Mouse (Mus musculus) layer of hippocampus, postnatal 36 days (tissue): Measurements from ENCODE around the gene Sdcbp2. TPM values are rescaled to one million over a fixed set of nuclear protein-coding genes. Genes with fewer than 3 reads are reported as not detected.
A peak's percentile ranks its signal among the peaks of the same experiment; 100 is the strongest.

Source experiments
- DNase-seq, 2 experiments: peaks; one replicate each; pipeline ENCODE4 v3.0.0; 2022
- total RNA-seq, 2 experiments: library from RNA; stranded (reverse); gene quantifications; 2 replicates each; pipeline ENCODE4 v1.2.3; 2021

Gene Sdcbp2
- total RNA-seq = 1 to 10 TPM; 1.5 to 1.6 TPM

DNA sequence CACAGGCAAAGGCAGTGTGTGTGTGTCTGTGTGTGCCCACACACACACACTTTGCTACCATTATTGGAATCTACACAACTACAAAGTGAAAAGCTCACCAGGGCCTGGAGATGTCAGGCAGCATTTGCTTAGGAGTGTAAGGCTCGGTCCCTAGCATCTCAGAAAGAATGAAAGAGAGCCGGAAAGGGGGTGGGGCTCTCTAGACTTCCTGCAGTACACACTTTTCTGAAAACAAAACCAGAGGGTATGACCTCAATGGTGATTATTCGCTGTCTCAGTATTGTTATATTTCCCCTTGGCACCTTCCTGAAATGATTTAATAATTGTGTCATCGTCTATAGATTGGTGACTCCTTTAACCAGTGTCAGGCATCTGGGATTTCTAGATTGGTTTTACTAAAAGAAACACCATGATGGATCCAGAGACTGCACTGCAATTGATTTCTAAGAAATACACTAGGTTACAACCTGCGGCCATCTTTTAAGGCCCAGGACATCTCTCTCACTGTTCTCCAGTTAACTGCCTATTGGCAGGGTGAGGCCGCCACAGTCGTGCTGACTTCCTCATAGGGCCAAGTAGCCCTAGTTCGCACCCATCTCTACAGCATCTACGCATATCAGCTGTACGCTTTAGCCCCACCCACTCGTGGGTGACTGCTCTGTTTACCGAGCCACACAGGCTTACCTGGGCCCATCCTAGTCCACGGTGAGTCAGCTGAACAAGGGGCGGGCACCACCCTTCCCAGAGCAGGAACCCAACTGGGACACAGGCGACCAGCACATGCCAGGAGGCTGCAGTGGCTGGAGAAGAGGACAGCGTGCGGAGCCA lies at the start of gene Sdcbp2:
Sdcbp2 (plus strand) TSS at position 750 of the 828 bp plus-strand sequence.
- DNase-seq = no peak

DNA sequence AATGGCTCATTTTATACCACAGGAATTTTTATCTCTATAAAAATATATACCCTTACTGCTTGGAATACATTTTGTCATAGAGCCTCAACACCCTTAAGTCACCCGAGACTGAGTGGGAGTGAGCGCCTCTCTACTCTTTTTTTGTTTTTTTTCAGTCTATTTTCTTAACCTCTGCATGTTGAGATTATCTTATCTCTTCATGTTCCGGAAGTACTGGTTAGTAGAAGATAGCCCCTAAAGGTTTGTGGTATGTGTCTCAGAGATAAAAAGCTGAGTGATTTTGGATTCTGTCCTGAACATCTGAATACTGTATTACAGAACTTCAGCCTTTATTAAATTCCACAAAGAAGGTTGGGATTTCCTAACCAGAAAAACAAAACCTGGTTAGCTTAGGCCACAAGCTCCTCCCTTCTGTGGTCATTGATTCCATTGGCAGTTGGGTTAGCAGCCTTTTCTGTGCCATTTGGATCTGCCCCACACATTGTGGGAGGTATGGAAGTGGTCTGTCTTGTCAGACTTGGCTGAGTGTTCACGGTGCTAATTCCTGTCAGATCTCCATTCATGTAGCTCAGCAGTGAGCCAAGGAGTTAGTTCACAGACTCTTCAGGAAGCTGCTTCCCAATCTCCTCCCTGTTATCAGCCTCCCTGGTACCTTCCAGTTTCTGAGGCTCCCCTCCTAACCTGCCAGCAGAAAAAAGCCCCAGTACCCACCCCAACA lies 47.9 kb upstream of the Sdcbp2 start:
- no peak for DNase-seq

DNA sequence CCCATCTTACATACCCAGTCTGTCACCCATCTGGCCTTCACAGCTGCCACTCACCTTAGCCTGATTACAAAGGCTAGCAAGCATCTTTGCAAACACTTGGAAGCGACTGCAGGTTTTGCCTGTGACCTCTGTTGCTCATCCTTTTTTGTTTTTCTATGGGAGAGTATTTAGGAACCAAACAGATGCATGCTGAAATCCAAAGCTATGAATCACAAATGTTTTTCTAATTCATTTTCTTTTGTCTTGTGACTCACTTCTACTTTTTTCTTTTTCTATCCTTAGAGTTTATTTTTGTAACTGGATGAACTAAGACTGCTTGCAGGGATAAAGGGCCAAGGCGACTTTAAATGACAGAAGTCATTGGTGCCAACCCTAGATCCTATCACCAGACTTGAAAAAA lies 46.9 kb upstream of the Sdcbp2 start:
- no peak for DNase-seq

GRCm38 (mm10) chr2:151528066-151528465 lies 44.4 kb upstream of the Sdcbp2 start:
- no peak for DNase-seq

- DNase-seq = no peak
Measured at GRCm38 (mm10) chr2:151529169-151529568, 43.3 kb upstream of the Sdcbp2 start.

- no peak for DNase-seq
Measured at GRCm38 (mm10) chr2:151530378-151531230, 41.8 kb upstream of the Sdcbp2 start.

- DNase-seq = no peak
Measured at GRCm38 (mm10) chr2:151533632-151534031, 38.8 kb upstream of the Sdcbp2 start.

- DNase-seq = no peak
Measured at GRCm38 (mm10) chr2:151535961-151536617, 36.3 kb upstream of the Sdcbp2 start.

GRCm38 (mm10) chr2:151536618-151536974 lies 35.8 kb upstream of the Sdcbp2 start:
- peak in 1 of 2 experiments; percentile 23 for DNase-seq

- DNase-seq = no peak
Measured at GRCm38 (mm10) chr2:151538646-151539045, 33.8 kb upstream of the Sdcbp2 start.

- DNase-seq = peak; percentile 96
Measured at GRCm38 (mm10) chr2:151542323-151543062, 29.9 kb upstream of the Sdcbp2 start, which contains the start of gene Fkbp1a. TSS of gene Fkbp1a (plus strand) at chr2:151542483.

- peak; percentile 30 to 49 for DNase-seq
Measured at GRCm38 (mm10) chr2:151543063-151543895, 29.1 kb upstream of the Sdcbp2 start.

GRCm38 (mm10) chr2:151544673-151545072 lies 27.7 kb upstream of the Sdcbp2 start:
- peak; percentile 41 to 48 for DNase-seq

DNA sequence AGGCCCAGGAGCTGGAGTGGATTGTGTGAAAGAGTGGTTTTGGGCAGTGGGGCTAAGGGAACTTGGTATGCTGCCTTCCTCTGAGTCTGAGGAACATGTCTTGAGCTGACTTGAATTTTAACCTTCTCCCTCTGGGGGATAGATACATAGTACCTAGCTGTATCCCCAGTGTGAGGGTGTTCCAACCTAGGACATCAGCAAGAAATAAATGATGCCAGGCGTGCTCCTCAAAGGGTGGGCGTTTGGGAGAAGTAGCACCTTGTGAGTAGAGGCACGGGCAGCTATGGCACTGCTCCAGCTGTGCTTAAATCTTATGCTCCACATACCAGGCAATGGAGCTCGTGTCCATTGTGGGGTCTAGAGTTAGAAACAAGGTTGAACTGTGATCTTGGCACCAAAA lies 25.9 kb upstream of the Sdcbp2 start:
- no peak for DNase-seq

- DNase-seq = no peak
Measured at GRCm38 (mm10) chr2:151549615-151550121, 22.8 kb upstream of the Sdcbp2 start.

DNA sequence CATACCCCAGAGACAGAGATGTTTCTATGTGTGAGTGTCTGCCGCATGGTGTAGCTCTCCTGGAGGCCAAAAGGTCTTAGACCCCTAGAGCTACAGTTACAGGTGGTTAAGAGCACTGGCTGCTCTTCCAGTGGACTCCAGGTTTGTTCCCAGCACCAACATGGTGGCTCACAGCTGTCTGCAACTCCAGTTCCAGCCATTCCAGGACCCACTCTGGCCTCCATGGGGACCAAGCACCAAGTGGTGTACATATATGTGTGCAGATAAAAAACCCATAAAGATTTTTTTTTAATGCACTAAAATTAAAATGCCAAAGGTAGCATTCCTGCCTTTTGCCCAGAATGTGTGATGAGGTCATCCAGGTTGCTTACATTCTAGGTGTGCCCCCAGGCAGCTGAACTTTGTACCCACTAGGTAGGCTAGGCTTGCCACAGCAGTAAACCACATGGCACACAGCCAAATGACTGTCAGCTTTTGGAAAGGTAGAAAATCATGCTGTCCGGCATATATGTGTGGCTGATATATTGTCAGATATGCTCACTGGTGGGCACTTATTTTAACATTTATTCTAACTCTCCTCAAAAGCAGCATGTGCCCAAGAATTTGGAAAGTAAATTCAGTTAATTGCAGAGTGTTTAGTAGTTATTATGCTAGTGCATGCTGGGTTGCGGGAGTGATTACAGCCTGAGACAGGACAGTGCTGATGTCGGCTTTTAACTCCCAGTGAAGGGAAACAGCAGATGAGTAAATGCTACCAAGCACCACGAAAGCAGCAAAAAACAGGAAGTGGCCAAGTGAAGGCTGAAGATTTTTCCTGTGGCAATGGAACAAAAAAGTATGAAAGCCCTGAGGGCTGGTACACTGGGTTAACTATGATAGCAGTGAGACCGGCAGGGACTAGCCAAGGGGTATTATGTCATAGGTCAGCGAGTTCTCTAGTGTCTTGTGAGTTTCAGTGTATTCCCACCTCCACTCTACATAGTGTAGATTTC lies 9.2 kb upstream of the Sdcbp2 start:
- no peak for DNase-seq

DNA sequence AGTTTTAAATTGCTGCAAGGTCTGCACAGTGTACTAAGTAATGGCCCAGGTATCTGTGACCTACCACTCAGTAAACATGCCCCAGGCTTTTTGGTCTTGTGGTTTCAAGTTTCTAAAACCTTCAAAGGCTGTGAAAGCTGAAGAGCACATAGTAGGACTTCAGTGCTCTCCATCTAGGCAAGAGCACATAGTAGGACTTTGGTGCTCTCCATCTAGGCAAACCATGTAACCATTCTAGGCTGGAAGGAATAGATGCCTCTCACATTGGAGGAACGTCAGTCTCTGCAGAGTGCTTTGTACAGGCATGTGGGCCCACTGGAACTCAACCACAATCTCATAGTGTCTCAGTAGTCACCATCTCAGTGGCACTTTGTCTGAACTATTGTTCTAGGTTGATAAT lies 8.4 kb upstream of the Sdcbp2 start:
- DNase-seq = no peak

GRCm38 (mm10) chr2:151564986-151565385 lies 7.4 kb upstream of the Sdcbp2 start:
- DNase-seq = no peak

DNA sequence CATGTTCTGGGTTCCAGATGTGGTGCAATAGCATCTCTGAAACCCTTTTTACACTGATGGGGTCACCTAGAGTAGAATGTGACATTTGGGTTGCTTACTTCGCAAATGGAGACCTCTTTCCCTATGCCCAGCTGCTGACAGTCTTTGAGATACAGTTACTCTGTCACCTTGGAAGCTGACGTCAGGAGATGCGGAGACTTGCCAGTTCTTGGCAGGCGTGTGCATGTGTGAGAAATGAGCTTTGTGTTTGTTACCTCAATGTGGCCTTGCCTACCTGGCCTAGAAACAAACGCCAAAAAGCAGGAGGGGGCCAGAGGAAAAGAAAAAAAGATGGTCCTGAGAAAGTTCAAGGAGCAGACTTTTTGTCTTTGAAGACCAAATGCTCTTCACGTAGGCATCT lies 5.6 kb upstream of the Sdcbp2 start:
- DNase-seq = no peak
